Mouse (Mus musculus) G1E (cell line): ENCODE data around the gene Aldh1b1. TPM values are rescaled to one million over a fixed set of nuclear protein-coding genes. Genes with fewer than 3 reads are reported as not detected.

Source experiments
- ATAC-seq: 2 replicates; pipeline ENCODE4 v1.8.0; 2016; ENCODE audit warnings: mild to moderate bottlenecking; ENCODE audit not compliant: insufficient number of reproducible peaks, poor library complexity, low FRiP score, severe bottlenecking; ENCODE audit errors: extremely low read depth
- DNase-seq: peaks from one replicate; pipeline ENCODE4 v3.0.0; 2012; ENCODE audit warnings: low spot score
- H3K27me3 ChIP-seq: 2 replicates; pipeline ENCODE4 v1.6.1; 2012; ENCODE audit warnings: mild to moderate bottlenecking, low read length, inconsistent platforms; ENCODE audit not compliant: insufficient read depth
- H3K36me3 ChIP-seq: replicated peaks from 2 replicates; pipeline ENCODE3; 2012; ENCODE audit warnings: mild to moderate bottlenecking, inconsistent platforms
- H3K4me1 ChIP-seq: 2 replicates; pipeline ENCODE4 v1.6.1; 2012; ENCODE audit warnings: low read depth, low read length, inconsistent platforms, mixed read lengths; ENCODE audit not compliant: insufficient read depth
- H3K4me3 ChIP-seq: 2 replicates; pipeline ENCODE4 v1.5.1; 2012; ENCODE audit warnings: low read depth, mild to moderate bottlenecking, inconsistent platforms, low read length, moderate library complexity, mixed read lengths
- H3K9me3 ChIP-seq: replicated peaks from 2 replicates; pipeline ENCODE4 v1.6.1; 2012; ENCODE audit warnings: inconsistent platforms
- CTCF ChIP-seq: IDR thresholded peaks from 2 replicates; pipeline ENCODE4 v1.5.1; 2012; ENCODE audit warnings: low read depth, low read length, inconsistent platforms, mixed read lengths
- GATA1 ChIP-seq: IDR thresholded peaks from 2 replicates; pipeline ENCODE4 v1.6.1; 2012; ENCODE audit warnings: borderline replicate concordance, low read length, inconsistent platforms, mixed read lengths
- GATA2 ChIP-seq: IDR thresholded peaks from 2 replicates; pipeline ENCODE4 v1.6.1; 2012; ENCODE audit warnings: low read depth, low read length, inconsistent platforms, borderline replicate concordance
- POLR2AphosphoS5 ChIP-seq: IDR thresholded peaks from 2 replicates; pipeline ENCODE4 v1.6.1; 2012; ENCODE audit warnings: low read depth, low read length, inconsistent platforms; ENCODE audit not compliant: insufficient replicate concordance
- TAL1 ChIP-seq: conservative IDR thresholded peaks from 2 replicates; pipeline ENCODE4 v1.6.1; 2012; ENCODE audit warnings: low read depth, low read length, inconsistent platforms, mixed read lengths
- polyA plus RNA-seq: library from polyadenylated mRNA; stranded (reverse); fragments of >175 nt; gene quantifications from 2 replicates; pipeline ENCODE4 v1.2.3, GENCODE M21; 2012
- total RNA-seq, 2 experiments: library from RNA; stranded (forward) in 1 of 2; stranded (reverse) in 1 of 2; fragments of 200-1000 nt in 1 of 2; fragments of >200 nt in 1 of 2; fragmentation: Nextera tagmentation in 1 of 2; gene quantifications; 2 replicates each; pipeline ENCODE4 v1.2.3; 2014 to 2017

Gene Aldh1b1
- total and polyA plus RNA-seq, 3 experiments = 0.66 TPM; not detected in 2

DNA sequence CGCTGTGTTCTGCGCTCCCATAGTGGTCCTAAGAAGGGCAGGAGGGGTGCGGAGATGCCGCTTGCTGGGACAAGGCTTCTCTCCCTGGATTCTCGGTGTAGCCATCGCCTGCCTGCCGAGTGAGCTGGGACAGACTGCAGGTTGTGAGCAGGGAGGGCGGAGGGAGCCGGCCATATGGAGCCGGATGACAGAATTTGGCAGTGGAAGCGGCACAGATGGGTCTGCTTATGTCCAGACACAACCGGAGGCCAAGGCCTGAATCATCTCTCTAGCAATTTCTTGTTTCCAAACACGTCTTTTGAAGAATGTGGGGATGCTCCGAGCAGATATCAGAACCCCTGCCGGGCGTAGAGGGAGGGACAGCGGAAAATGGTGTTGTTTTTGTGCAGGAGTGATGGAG lies 42.9 kb upstream of the Aldh1b1 start:
- H3K4me3 ChIP-seq = no peak overlapping the region
- H3K9me3 ChIP-seq = no peaks in the 10 kb centered on the region
- no peak for TF ChIP-seq POLR2AphosphoS5
- no peak for TF ChIP-seq TAL1
- TF ChIP-seq CTCF = no peak
- no peak for TF ChIP-seq GATA2
- no peak for TF ChIP-seq GATA1
- ATAC-seq = no peak
- H3K27me3 ChIP-seq = peaks cover 8% of the 10 kb centered on the region; the same call in 1 of the 2 replicates
- no peaks in the 10 kb centered on the region for H3K36me3 ChIP-seq
- no peak for DNase-seq
- no peaks in the 10 kb centered on the region for H3K4me1 ChIP-seq

DNA sequence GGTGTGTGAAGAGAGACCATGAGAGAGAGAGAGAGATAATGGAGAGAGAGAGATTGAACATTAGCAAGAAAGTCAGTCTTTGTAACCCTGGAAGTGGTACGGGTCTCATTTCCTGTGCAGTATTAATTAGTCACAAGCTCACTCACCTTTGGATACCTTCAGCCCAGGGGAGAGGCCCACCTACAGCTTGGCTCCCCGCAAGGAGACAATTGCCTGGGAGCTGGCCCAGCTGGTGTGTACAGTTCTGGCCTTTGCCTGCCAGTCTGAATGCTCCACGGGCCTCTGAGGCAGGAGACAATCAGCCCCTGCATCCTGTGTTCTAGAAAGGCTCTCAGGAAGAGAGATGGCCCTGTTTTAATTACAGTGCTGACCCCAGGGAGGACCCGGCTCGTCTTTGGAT lies 40.9 kb upstream of the Aldh1b1 start:
- H3K36me3 ChIP-seq = no peaks in the 10 kb centered on the region

DNA sequence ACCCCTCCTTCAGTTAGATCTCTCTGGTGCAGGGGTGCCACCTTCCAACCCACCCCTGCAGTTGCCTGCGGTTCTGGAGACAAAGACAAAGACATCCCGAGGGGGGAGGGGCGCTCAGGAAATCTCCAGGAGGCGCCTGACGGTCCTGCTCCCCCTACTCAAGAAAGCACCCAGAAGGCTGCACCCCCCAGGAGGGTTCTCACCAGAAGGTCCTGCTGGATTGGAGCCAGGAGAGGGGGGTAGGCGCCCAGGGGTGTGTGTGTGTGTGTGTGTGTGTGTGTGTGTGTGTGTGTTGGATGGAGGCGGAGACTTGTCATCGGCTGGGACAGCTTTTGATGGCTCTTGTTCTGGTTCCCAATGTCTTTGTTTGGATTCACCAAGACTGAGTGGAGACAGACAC lies 39.4 kb upstream of the Aldh1b1 start:
- Histone ChIP-seq H3K27me3 (peaks cover 23% of the 10 kb centered on the region), H3K36me3 (no peaks in the 10 kb centered on the region), H3K9me3 (no peaks in the 10 kb centered on the region), H3K4me1 (no peaks in the 10 kb centered on the region), H3K4me3 (no peak overlapping the region)
- TF ChIP-seq CTCF = no peak
- TF ChIP-seq GATA2 = no peak
- TF ChIP-seq GATA1 = no peak
- TF ChIP-seq TAL1 = no peak
- no peak for TF ChIP-seq POLR2AphosphoS5
- DNase-seq (no peak), ATAC-seq (no peak)

More for the DNA sequence above, 40.9 kb upstream of the Aldh1b1 start:
- DNase-seq (no peak), ATAC-seq (no peak)
- Histone ChIP-seq H3K27me3 (peaks cover 10% of the 10 kb centered on the region; the same call in 1 of the 2 replicates), H3K4me3 (no peak overlapping the region), H3K4me1 (no peaks in the 10 kb centered on the region), H3K9me3 (no peaks in the 10 kb centered on the region)
- TF ChIP-seq GATA2 (no peak), CTCF (no peak), GATA1 (no peak), TAL1 (no peak), POLR2AphosphoS5 (no peak)

DNA sequence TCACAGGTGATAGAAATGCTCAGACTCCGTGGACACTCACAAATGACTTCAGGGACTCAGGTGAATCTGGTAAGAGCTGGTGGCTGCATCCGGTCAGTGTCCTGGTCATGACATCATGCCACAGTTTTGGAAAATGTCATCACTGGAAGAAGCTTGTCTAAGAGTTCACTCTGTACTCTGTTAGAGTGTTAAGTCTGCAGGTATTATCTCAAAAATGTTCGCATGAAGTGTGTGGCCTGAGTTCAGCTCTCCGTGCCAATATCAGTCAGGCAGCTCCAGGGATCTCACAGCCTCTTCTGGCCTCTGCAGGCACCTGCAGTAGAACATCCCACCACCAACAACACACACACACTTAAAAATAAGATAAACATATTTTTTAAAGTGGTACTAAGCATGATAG lies 36.2 kb upstream of the Aldh1b1 start:
- H3K4me1 ChIP-seq = no peaks in the 10 kb centered on the region
- no peaks in the 10 kb centered on the region for H3K9me3 ChIP-seq
- no peak for TF ChIP-seq GATA1
- TF ChIP-seq CTCF = no peak
- no peak for TF ChIP-seq POLR2AphosphoS5
- no peak for TF ChIP-seq GATA2
- TF ChIP-seq TAL1 = no peak
- peaks cover 32% of the 10 kb centered on the region for H3K27me3 ChIP-seq
- H3K4me3 ChIP-seq = no peak overlapping the region
- no peaks in the 10 kb centered on the region for H3K36me3 ChIP-seq
- no peak for DNase-seq
- no peak for ATAC-seq

DNA sequence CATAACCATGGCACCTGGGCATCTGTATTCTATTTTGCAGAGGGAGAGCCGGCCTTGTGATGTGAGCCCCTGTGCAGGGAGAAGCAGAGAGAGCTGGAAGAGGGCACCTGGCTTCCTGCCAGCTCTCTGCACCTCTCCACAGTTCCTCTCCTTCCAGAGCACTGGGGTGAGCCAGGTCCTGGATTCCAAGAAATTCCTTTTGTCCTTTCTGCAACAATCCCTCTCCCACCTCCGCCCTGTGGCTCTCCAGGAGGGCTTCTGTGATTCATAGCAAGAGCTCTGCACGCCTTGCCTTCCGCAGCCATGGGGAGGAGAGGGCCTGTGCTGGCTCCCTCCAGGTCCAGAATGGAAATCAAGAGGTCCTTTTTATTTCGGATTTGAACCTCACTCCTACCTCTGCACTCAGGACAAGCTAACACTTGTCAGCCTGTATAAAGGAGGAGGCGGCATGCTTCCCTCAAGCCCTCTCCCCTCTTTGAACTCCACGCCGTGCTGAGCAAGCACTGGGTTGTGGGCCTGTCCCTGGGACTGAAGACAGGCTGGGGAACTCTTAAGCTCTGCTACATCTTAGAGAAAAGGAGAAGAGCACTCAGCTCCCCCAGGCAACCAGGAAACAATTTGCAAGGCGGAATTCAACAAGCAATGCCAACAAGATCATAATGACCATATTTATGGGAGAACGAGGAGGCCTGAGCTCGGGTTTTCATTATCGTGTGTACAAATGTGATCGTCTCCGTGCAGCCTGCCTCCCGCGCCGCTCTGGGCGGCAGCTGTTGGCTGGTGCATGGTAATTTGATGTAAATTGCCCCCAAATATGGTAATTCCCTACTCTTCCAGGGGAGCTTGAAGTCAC lies 35.3 kb upstream of the Aldh1b1 start:
- no peak overlapping the region for H3K4me3 ChIP-seq
- TF ChIP-seq GATA1 (no peak), POLR2AphosphoS5 (no peak), CTCF (no peak), TAL1 (no peak), GATA2 (no peak)
- no peaks in the 10 kb centered on the region for H3K4me1 ChIP-seq

DNA sequence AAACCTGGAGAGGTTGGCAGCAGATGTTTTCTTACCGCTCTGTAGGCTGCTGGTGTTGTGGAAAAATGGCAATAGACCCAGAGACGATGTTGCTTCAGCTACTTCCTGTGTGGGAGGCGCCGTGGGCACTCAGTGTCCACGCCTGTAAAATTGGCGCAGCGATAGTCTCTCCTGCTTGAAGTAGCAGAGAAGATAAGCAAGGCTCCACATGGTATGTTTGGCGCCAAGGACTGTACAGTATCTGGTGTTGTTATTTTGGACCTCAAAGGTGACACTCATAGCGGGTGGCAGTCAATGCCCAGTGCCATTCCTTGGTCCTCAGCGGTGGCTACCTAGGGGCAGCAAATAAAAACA lies 34.7 kb upstream of the Aldh1b1 start:
- no peaks in the 10 kb centered on the region for H3K9me3 ChIP-seq
- DNase-seq (no peak), ATAC-seq (no peak)
- no peaks in the 10 kb centered on the region for H3K36me3 ChIP-seq
- peaks cover 45% of the 10 kb centered on the region for H3K27me3 ChIP-seq
- no peak overlapping the region for H3K4me3 ChIP-seq
- no peak for TF ChIP-seq GATA2
- TF ChIP-seq GATA1 = no peak
- no peak for TF ChIP-seq POLR2AphosphoS5
- TF ChIP-seq TAL1 = no peak
- no peak for TF ChIP-seq CTCF
- H3K4me1 ChIP-seq = no peaks in the 10 kb centered on the region

More for the DNA sequence above, 35.3 kb upstream of the Aldh1b1 start:
- Histone ChIP-seq H3K36me3 (no peaks in the 10 kb centered on the region), H3K27me3 (peaks cover 39% of the 10 kb centered on the region), H3K9me3 (no peaks in the 10 kb centered on the region)
- ATAC-seq (no peak), DNase-seq (no peak)
